ENCODE assay signal across 8 mouse cellular contexts in genomic region chr13:33762293-33763125, GRCm38 (mm10).
DNase-seq lines count a peak whose midpoint lies in the region; ATAC-seq and TF ChIP-seq lines count a peak whose summit lies in the region.

No protein-coding gene starts in this region.

- 0 out of 2 replicates have a peak, but pooled peaks have one; percentile 57 for ATAC-seq in kidney, postnatal 0 days (replicated peaks; ENCODE audit: low FRiP score, low read depth)
- ATAC-seq in limb, embryonic 15.5 days (ENCODE audit: insufficient number of reproducible peaks, low FRiP score, low TSS enrichment, low read depth) = no peak
- no peak for ATAC-seq in inflammation-experienced regulatory T-cells, adult 6 months

- H3K4me3 ChIP-seq in cortical plate, adult 2 months (ENCODE audit: insufficient read depth, low read length) = no peak overlapping the region
- 0 out of 2 replicates have a peak overlapping the region, but pooled peaks have one; percentile 0 for H3K4me3 ChIP-seq in kidney, postnatal 0 days (replicated peaks; ENCODE audit: low read depth, low read length)
- H3K4me3 ChIP-seq in limb, embryonic 15.5 days = peak overlapping the region; percentile 23

- no peaks in the 10 kb centered on the region for H3K27me3 ChIP-seq in kidney, postnatal 0 days (ENCODE audit: insufficient read depth, low read length)
- H3K27me3 ChIP-seq in limb, embryonic 15.5 days = no peaks in the 10 kb centered on the region

- no peak overlapping the region for H3K9ac ChIP-seq in kidney, postnatal 0 days (ENCODE audit: low read depth, low read length)
- H3K9ac ChIP-seq in limb, embryonic 15.5 days = no peak overlapping the region

- H3K4me2 ChIP-seq in kidney, postnatal 0 days (ENCODE audit: low read length) = peak overlapping the region; percentile 34
- peak overlapping the region; percentile 37 for H3K4me2 ChIP-seq in limb, embryonic 15.5 days

- TF ChIP-seq POLR2A in cortical plate, adult 2 months (IDR thresholded peaks at IDR 0.05; ENCODE audit: extremely low read depth, insufficient read depth, low read length) = no peak

- WGBS in kidney, postnatal 0 days = 40% methylated on average over 18 of the region's 18 CpGs
- 36% methylated on average over 18 of the region's 18 CpGs for WGBS in limb, embryonic 15.5 days

- TF ChIP-seq CTCF in cortical plate, adult 2 months (IDR thresholded peaks at IDR 0.05; ENCODE audit: extremely low read depth, insufficient read depth, low read length) = peak; percentile 40; the same call in 1 of the 2 replicates
- TF ChIP-seq CTCF in kidney, postnatal 0 days (IDR thresholded peaks at IDR 0.05; ENCODE audit: low read depth) = peak; percentile 77

- no peaks in the 10 kb centered on the region for H3K36me3 ChIP-seq in kidney, postnatal 0 days (ENCODE audit: insufficient read depth, low read length)
- H3K36me3 ChIP-seq in limb, embryonic 15.5 days = no peaks in the 10 kb centered on the region

- no peaks in the 10 kb centered on the region for H3K4me1 ChIP-seq in cortical plate, adult 2 months (ENCODE audit: control insufficient read depth, insufficient read depth, low read length)
- H3K4me1 ChIP-seq in kidney, postnatal 0 days (replicated peaks; ENCODE audit: insufficient read depth, low read length) = no peaks in the 10 kb centered on the region
- peaks cover 2% of the 10 kb centered on the region; the same call in 1 of the 2 replicates for H3K4me1 ChIP-seq in limb, embryonic 15.5 days

- H3K9me3 ChIP-seq in kidney, postnatal 0 days (replicated peaks; ENCODE audit: low read length) = no peaks in the 10 kb centered on the region
- no peaks in the 10 kb centered on the region for H3K9me3 ChIP-seq in limb, embryonic 15.5 days

- DNase-seq in 416B (ENCODE audit: low read depth) (peak; percentile 46), WW6 (ENCODE audit: low read depth, low spot score) (peak; percentile 33)
- peak; percentile 60 for DNase-seq in heart, adult 8-10 months (ENCODE audit: low spot score)
- peak; percentile 84 for DNase-seq in kidney, postnatal 0 days (ENCODE audit: low spot score)
- peak; percentile 78 for DNase-seq in retina, embryonic 14.5 days (ENCODE audit: low spot score)

- no peak overlapping the region for H3K27ac ChIP-seq in cortical plate, adult 2 months (ENCODE audit: insufficient read depth, low read length)
- H3K27ac ChIP-seq in kidney, postnatal 0 days = no peak overlapping the region
- no peak overlapping the region for H3K27ac ChIP-seq in limb, embryonic 15.5 days

Comparison
In these comparisons a context has a peak if more than half of its experiments do, and no peak if none do; other contexts are left out.
1. DNase-seq: peak in every context shown above with its lines; median percentile 84 in kidney, postnatal 0 days; 78 in retina, embryonic 14.5 days; 60 in heart, adult 8-10 months; 46 in 416B; 33 in WW6.